In the genomic region with DNA sequence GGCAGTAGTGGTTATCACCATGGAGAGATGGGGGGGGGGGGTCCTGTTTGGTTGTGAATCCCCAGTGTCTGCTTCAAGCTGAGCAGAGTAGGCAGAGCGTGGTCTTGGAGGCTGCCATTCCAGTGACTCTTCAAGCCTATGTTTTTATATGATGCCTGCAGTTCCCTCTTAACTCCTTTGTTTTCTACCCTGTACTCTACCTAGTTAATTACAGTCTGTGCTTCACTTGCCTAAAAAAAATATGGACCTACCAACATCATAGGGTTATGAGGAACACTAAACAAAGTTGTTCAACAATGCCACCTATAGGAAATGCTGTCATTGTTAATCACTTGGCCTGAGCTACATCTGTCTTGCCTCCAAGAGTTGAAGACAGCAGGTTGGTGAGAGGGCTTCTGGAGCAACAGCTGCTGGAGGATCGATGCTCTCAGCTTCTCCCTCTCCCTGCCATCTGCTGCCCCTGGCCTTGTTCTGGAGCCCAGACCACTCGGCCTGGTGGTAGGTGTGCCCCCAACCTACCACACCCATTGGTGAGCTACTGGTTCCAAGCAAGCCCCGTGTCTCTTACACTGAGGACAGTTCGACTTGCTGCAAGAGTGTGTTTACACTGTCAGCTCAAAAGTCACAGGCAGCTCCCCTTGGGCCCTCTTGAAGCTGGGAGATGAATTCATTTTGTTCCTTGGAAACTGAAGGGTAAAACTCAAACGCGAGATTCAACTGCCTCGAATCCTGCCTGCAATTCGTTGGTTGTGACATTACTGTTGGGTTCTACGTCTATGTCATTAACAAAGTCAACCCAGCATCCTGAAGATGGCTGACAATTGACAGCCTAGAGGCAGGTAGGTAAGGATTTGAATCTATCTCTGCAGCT, we compare ENCODE assay signal across 9 mouse cellular contexts. TPM values are rescaled to one million over a fixed set of nuclear protein-coding genes. Genes with fewer than 3 reads are reported as not detected.
DNase-seq lines count a peak whose midpoint lies in the region; ATAC-seq and TF ChIP-seq lines count a peak whose summit lies in the region.
"Had no signal": no experiment of that assay in that cellular context is flagged by ENCODE, and none has a peak within 500 bp of the region (broad histone marks: within the 10 kb centered on the region; RNA-seq: fewer than 3 reads in every experiment).

No protein-coding gene starts in this region.

- intact Hi-C loops in heart, postnatal 10 days (cut with DNase I) = no loop called here

- H3K27ac ChIP-seq in heart, embryonic 13.5 days (replicated peaks) = peak overlapping the region; percentile 92; the same call in 1 of the 2 replicates
- H3K27ac ChIP-seq in cortical plate, adult 2 months (ENCODE audit: insufficient read depth, low read length) = no peak overlapping the region
- no peak overlapping the region for H3K27ac ChIP-seq in intestine, embryonic 15.5 days
- H3K27ac ChIP-seq in neural tube, embryonic 13.5 days (replicated peaks) = 0 out of 2 replicates have a peak overlapping the region, but pooled peaks have one; percentile 35

- H3K4me2 ChIP-seq in heart, embryonic 13.5 days = 0 out of 2 replicates have a peak overlapping the region, but pooled peaks have one; percentile 77
- H3K4me2 ChIP-seq in intestine, embryonic 15.5 days (replicated peaks) = peak overlapping the region; percentile 68; the same call in 1 of the 2 replicates
- peak overlapping the region; percentile 96 for H3K4me2 ChIP-seq in neural tube, embryonic 13.5 days

- peaks cover 77% of the 10 kb centered on the region for H3K36me3 ChIP-seq in heart, embryonic 13.5 days
- H3K36me3 ChIP-seq in intestine, embryonic 15.5 days = peaks cover 28% of the 10 kb centered on the region
- H3K36me3 ChIP-seq in neural tube, embryonic 13.5 days = peaks cover 66% of the 10 kb centered on the region

- H3K4me1 ChIP-seq in heart, embryonic 13.5 days = peaks cover 46% of the 10 kb centered on the region
- H3K4me1 ChIP-seq in cortical plate, adult 2 months (ENCODE audit: control insufficient read depth, insufficient read depth, low read length) = no peaks in the 10 kb centered on the region; the same call in none of the 2 replicates
- H3K4me1 ChIP-seq in intestine, embryonic 15.5 days (replicated peaks) = peaks cover 18% of the 10 kb centered on the region
- peaks cover 49% of the 10 kb centered on the region for H3K4me1 ChIP-seq in neural tube, embryonic 13.5 days (replicated peaks)

- ATAC-seq in heart, embryonic 13.5 days (ENCODE audit: extremely low read depth, insufficient number of reproducible peaks, low FRiP score, low TSS enrichment) = no peak
- no peak for ATAC-seq in intestine, embryonic 15.5 days
- ATAC-seq in neural tube, embryonic 13.5 days (ENCODE audit: low read depth) = no peak
- no peak for ATAC-seq in erythroid progenitor cell, adult 5-6 weeks (replicated peaks; ENCODE audit: low FRiP score, poor library complexity, severe bottlenecking)

- H3K27me3 ChIP-seq in heart, embryonic 13.5 days (replicated peaks) = no peaks in the 10 kb centered on the region
- no peaks in the 10 kb centered on the region for H3K27me3 ChIP-seq in intestine, embryonic 15.5 days (replicated peaks)
- no peaks in the 10 kb centered on the region for H3K27me3 ChIP-seq in neural tube, embryonic 13.5 days

- no peak for DNase-seq in heart, postnatal 10 days
- no peak for DNase-seq in layer of hippocampus, postnatal 10 days (ENCODE audit: low spot score in 2 of 2)
- no peak for DNase-seq in layer of hippocampus, postnatal 25 days (ENCODE audit: extremely low spot score in 1 of 2, low spot score in 1 of 2)
- DNase-seq: gastrocnemius, postnatal 36 days had no signal

- H3K9me3 ChIP-seq in heart, embryonic 13.5 days = no peaks in the 10 kb centered on the region
- no peaks in the 10 kb centered on the region for H3K9me3 ChIP-seq in intestine, embryonic 15.5 days
- no peaks in the 10 kb centered on the region for H3K9me3 ChIP-seq in neural tube, embryonic 13.5 days

- TF ChIP-seq POLR2A in cortical plate, adult 2 months (IDR thresholded peaks at IDR 0.05; ENCODE audit: extremely low read depth, insufficient read depth, low read length) = peak; percentile 26; the same call in 1 of the 2 replicates

- no peak for TF ChIP-seq CTCF in cortical plate, adult 2 months (IDR thresholded peaks at IDR 0.05; ENCODE audit: extremely low read depth, insufficient read depth, low read length)

- H3K9ac ChIP-seq in heart, embryonic 13.5 days = peak overlapping the region; percentile 97; the same call in 1 of the 2 replicates
- no peak overlapping the region for H3K9ac ChIP-seq in intestine, embryonic 15.5 days
- H3K9ac ChIP-seq in neural tube, embryonic 13.5 days = peak overlapping the region; percentile 99; the same call in 1 of the 2 replicates

- WGBS in heart, embryonic 13.5 days = 60% methylated on average over 10 of the region's 10 CpGs
- 53% methylated on average over 10 of the region's 10 CpGs for WGBS in intestine, embryonic 15.5 days
- WGBS in neural tube, embryonic 13.5 days = 64% methylated on average over 10 of the region's 10 CpGs

- 0 out of 2 replicates have a peak overlapping the region, but pooled peaks have one; percentile 78 for H3K4me3 ChIP-seq in heart, embryonic 13.5 days
- no peak overlapping the region for H3K4me3 ChIP-seq in cortical plate, adult 2 months (ENCODE audit: insufficient read depth, low read length)
- no peak overlapping the region for H3K4me3 ChIP-seq in intestine, embryonic 15.5 days (replicated peaks)
- no peak overlapping the region for H3K4me3 ChIP-seq in neural tube, embryonic 13.5 days

RNA-seq across cellular contexts. Expression of a gene that starts 32.2 kb away (rescaled TPM):
- polyA plus RNA-seq in heart, embryonic 13.5 days (2015; fragmentation: Nextera tagmentation; extraction: Ambion mirVana) = 3.4 and 4.7 TPM in 2 replicates
- total RNA-seq in heart, postnatal 10 days (2021) = 1 to 10 TPM; 4.3 to 4.5 TPM
- 23.4 and 23.5 TPM in 2 replicates for polyA plus RNA-seq in cortical plate, adult 2 months (2012; rRNA removed)
- 10.0 and 10.7 TPM in 2 replicates for polyA plus RNA-seq in intestine, embryonic 15.5 days (2015; fragmentation: Nextera tagmentation; extraction: Ambion mirVana)
- 23.1 and 25.0 TPM in 2 replicates for polyA plus RNA-seq in neural tube, embryonic 13.5 days (2015; fragmentation: Nextera tagmentation; extraction: Ambion mirVana)
- 7.6 and 18.9 TPM in 2 replicates for total RNA-seq in erythroid progenitor cell, adult 5-6 weeks (2015; ENCODE audit: low replicate concordance)
- total RNA-seq in erythroid progenitor cell, adult 5-6 weeks (2017; ENCODE audit: low replicate concordance) = 7.0 and 7.8 TPM in 2 replicates
- total RNA-seq in layer of hippocampus, postnatal 10 days (2021) = 10 to 100 TPM; 26.1 to 26.3 TPM
- 10 to 100 TPM; 14.3 to 16.0 TPM for total RNA-seq in layer of hippocampus, postnatal 25 days (2021)

RNA-seq across cellular contexts. Expression of a gene that starts 41.8 kb away (rescaled TPM):
- 14.3 and 17.0 TPM in 2 replicates for polyA plus RNA-seq in heart, embryonic 13.5 days (2015; fragmentation: Nextera tagmentation; extraction: Ambion mirVana)
- total RNA-seq in heart, postnatal 10 days (2021) = 10 to 100 TPM; 12.0 to 12.3 TPM
- 19.7 and 22.1 TPM in 2 replicates for polyA plus RNA-seq in cortical plate, adult 2 months (2012; rRNA removed)
- 17.3 and 20.9 TPM in 2 replicates for polyA plus RNA-seq in intestine, embryonic 15.5 days (2015; fragmentation: Nextera tagmentation; extraction: Ambion mirVana)
- 8.5 and 8.9 TPM in 2 replicates for polyA plus RNA-seq in neural tube, embryonic 13.5 days (2015; fragmentation: Nextera tagmentation; extraction: Ambion mirVana)
- total RNA-seq in erythroid progenitor cell, adult 5-6 weeks (2015; ENCODE audit: low replicate concordance) = 2.9 TPM in 1 of 2 replicates, not detected in the other
- total RNA-seq in erythroid progenitor cell, adult 5-6 weeks (2017; ENCODE audit: low replicate concordance) = 0.53 TPM in 1 of 2 replicates, not detected in the other
- total RNA-seq in layer of hippocampus, postnatal 10 days (2021) = 10 to 100 TPM; 10.7 to 11.3 TPM
- total RNA-seq in layer of hippocampus, postnatal 25 days (2021) = 1 to 10 TPM; 8.1 to 9.9 TPM

RNA-seq across cellular contexts. Expression of a gene that starts 41.9 kb away (rescaled TPM):
- 42.8 and 53.9 TPM in 2 replicates for polyA plus RNA-seq in heart, embryonic 13.5 days (2015; fragmentation: Nextera tagmentation; extraction: Ambion mirVana)
- 10 to 100 TPM; 10.8 to 15.8 TPM for total RNA-seq in heart, postnatal 10 days (2021)
- polyA plus RNA-seq in cortical plate, adult 2 months (2012; rRNA removed) = 36.2 and 39.3 TPM in 2 replicates
- 71.8 and 72.4 TPM in 2 replicates for polyA plus RNA-seq in intestine, embryonic 15.5 days (2015; fragmentation: Nextera tagmentation; extraction: Ambion mirVana)
- 21.4 and 25.6 TPM in 2 replicates for polyA plus RNA-seq in neural tube, embryonic 13.5 days (2015; fragmentation: Nextera tagmentation; extraction: Ambion mirVana)
- 1.8 and 3.8 TPM in 2 replicates for total RNA-seq in erythroid progenitor cell, adult 5-6 weeks (2015; ENCODE audit: low replicate concordance)
- total RNA-seq in erythroid progenitor cell, adult 5-6 weeks (2017; ENCODE audit: low replicate concordance) = 3.0 and 4.5 TPM in 2 replicates
- total RNA-seq in layer of hippocampus, postnatal 10 days (2021) = 10 to 100 TPM; 19.1 to 23.4 TPM
- total RNA-seq in layer of hippocampus, postnatal 25 days (2021) = 10 to 100 TPM; 16.5 to 17.9 TPM

RNA-seq across cellular contexts. Expression of a gene that starts 55.6 kb away (rescaled TPM):
- 2,701 and 2,883 TPM in 2 replicates for polyA plus RNA-seq in heart, embryonic 13.5 days (2015; fragmentation: Nextera tagmentation; extraction: Ambion mirVana)
- 100 to 1,000 TPM; 678 to 750 TPM for total RNA-seq in heart, postnatal 10 days (2021)
- polyA plus RNA-seq in cortical plate, adult 2 months (2012; rRNA removed) = 3,210 and 3,262 TPM in 2 replicates
- 2,561 and 2,687 TPM in 2 replicates for polyA plus RNA-seq in intestine, embryonic 15.5 days (2015; fragmentation: Nextera tagmentation; extraction: Ambion mirVana)
- polyA plus RNA-seq in neural tube, embryonic 13.5 days (2015; fragmentation: Nextera tagmentation; extraction: Ambion mirVana) = 4,310 and 4,558 TPM in 2 replicates
- total RNA-seq in erythroid progenitor cell, adult 5-6 weeks (2015; ENCODE audit: low replicate concordance) = 699 and 746 TPM in 2 replicates
- total RNA-seq in erythroid progenitor cell, adult 5-6 weeks (2017; ENCODE audit: low replicate concordance) = 465 and 536 TPM in 2 replicates
- 1,000 to 10,000 TPM; 1,541 to 1,698 TPM for total RNA-seq in layer of hippocampus, postnatal 10 days (2021)
- 1,000 to 10,000 TPM; 1,687 to 1,997 TPM for total RNA-seq in layer of hippocampus, postnatal 25 days (2021)

Comparison
In these comparisons a context has a peak if more than half of its experiments do, and no peak if none do; other contexts are left out.
1. H3K27ac ChIP-seq: peak in heart, embryonic 13.5 days (single experiment) and neural tube, embryonic 13.5 days (single experiment); none in cortical plate, adult 2 months (single experiment) and intestine, embryonic 15.5 days (single experiment).
2. Peak in every context shown above with its lines, with median percentiles within 50 percentile points of each other: H3K4me2 ChIP-seq.